Mouse (Mus musculus): ENCODE results near the gene H2-K1. TPM values are rescaled to one million over a fixed set of nuclear protein-coding genes. Genes with fewer than 3 reads are reported as not detected.

The H2-K1 gene
- polyA plus RNA-seq, 1 experiment from 2014 or later: 10.9 TPM

- WGBS: 87% methylated on average over 9 of the region's 9 CpGs
Measured at GRCm38 (mm10) chr17:34035517-34035916, 35.4 kb upstream of the H2-K1 start.

DNA sequence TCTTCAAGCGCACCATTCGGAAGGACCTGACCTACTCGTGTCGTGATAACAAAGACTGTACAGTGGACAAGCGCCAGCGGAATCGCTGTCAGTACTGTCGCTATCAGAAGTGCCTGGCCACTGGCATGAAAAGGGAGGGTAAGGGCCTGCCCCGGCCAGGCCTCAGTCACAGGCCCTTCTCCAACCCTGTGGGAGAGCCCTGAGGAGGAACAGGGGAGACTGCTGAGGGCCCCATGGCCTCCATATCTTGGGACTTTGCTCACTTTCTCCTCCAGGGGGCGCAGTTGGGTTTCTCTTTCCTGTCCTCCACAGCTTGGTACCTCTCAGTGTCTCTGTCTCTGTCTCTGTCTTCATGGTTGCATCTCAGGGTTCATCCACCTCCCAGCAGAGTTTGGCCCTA is 33.9 kb upstream of the H2-K1 start:
- H3K27me3 ChIP-seq (ENCODE audit: control insufficient read depth, insufficient read depth, low read length): no peaks in the 10 kb centered on the region
- no peak overlapping the region for H3K27ac ChIP-seq (ENCODE audit: low read depth, low read length)
- peaks cover 37% of the 10 kb centered on the region for H3K4me1 ChIP-seq (ENCODE audit: control insufficient read depth, insufficient read depth, low read length)
- no peak for ATAC-seq (ENCODE audit: low read depth)
- 81% methylated on average over 9 of the region's 10 CpGs for WGBS
- no peak overlapping the region for H3K4me2 ChIP-seq (ENCODE audit: low read depth, low read length)
- no peak overlapping the region for H3K4me3 ChIP-seq (ENCODE audit: low read depth, low read length)
- H3K9me3 ChIP-seq (ENCODE audit: control insufficient read depth, low read length): no peaks in the 10 kb centered on the region
- H3K9ac ChIP-seq (replicated peaks; ENCODE audit: low read depth, low read length): no peak overlapping the region
- peaks cover 31% of the 10 kb centered on the region; the same call in 1 of the 2 replicates for H3K36me3 ChIP-seq (ENCODE audit: control insufficient read depth, insufficient read depth, low read length)

More at GRCm38 (mm10) chr17:34035517-34035916, 35.4 kb upstream of the H2-K1 start:
- Histone ChIP-seq H3K27ac (ENCODE audit: low read depth, low read length) (no peak overlapping the region), H3K4me1 (ENCODE audit: control insufficient read depth, insufficient read depth, low read length) (peaks cover 27% of the 10 kb centered on the region), H3K9me3 (ENCODE audit: control insufficient read depth, low read length) (no peaks in the 10 kb centered on the region), H3K9ac (replicated peaks; ENCODE audit: low read depth, low read length) (no peak overlapping the region), H3K27me3 (ENCODE audit: control insufficient read depth, insufficient read depth, low read length) (no peaks in the 10 kb centered on the region), H3K4me3 (ENCODE audit: low read depth, low read length) (no peak overlapping the region), H3K36me3 (ENCODE audit: control insufficient read depth, insufficient read depth, low read length) (peaks cover 26% of the 10 kb centered on the region; the same call in 1 of the 2 replicates), H3K4me2 (ENCODE audit: low read depth, low read length) (no peak overlapping the region)
- no peak for ATAC-seq (ENCODE audit: low read depth)

DNA sequence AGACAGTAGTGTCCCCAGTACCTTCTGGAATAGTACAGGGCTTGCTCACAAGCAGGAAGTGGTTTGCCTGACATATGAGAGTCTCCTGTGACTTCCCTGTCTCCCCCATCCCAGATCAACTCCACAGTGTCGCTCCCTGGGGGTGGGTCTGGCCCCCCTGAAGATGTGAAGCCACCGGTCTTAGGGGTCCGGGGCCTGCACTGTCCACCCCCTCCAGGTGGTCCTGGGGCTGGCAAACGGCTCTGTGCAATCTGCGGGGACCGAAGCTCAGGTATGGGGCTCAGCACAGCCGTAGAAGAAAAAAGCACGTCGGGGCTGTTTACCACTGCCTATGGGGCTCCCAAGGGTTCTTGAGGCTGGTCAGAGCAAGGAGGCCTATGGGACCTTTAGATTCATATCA is 33.3 kb upstream of the H2-K1 start:
- Histone ChIP-seq H3K4me3 (ENCODE audit: low read depth, low read length) (no peak overlapping the region), H3K9me3 (ENCODE audit: control insufficient read depth, low read length) (no peaks in the 10 kb centered on the region), H3K27me3 (ENCODE audit: control insufficient read depth, insufficient read depth, low read length) (no peaks in the 10 kb centered on the region), H3K36me3 (ENCODE audit: control insufficient read depth, insufficient read depth, low read length) (peaks cover 37% of the 10 kb centered on the region), H3K27ac (ENCODE audit: low read depth, low read length) (no peak overlapping the region), H3K4me1 (ENCODE audit: control insufficient read depth, insufficient read depth, low read length) (peaks cover 32% of the 10 kb centered on the region), H3K9ac (replicated peaks; ENCODE audit: low read depth, low read length) (no peak overlapping the region), H3K4me2 (ENCODE audit: low read depth, low read length) (no peak overlapping the region; the same call in 1 of the 2 replicates)
- WGBS: 91% methylated on average over 9 of the region's 9 CpGs
- no peak for ATAC-seq (ENCODE audit: low read depth)

DNA sequence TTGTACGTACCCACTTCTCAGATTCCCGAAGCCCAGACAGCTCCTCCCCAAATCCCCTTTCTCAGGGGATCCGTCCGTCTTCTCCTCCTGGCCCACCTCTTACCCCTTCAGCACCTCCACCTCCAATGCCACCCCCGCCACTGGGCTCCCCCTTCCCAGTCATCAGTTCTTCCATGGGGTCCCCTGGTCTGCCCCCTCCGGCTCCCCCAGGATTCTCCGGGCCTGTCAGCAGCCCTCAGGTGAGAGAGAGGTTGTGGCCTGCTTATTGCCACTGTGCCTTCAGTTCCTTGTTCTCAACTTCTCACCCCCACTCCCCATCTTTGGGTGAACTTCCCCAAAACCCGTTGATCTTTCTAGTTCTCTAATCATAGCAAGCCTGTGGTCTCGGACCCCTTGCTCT is 32.7 kb upstream of the H2-K1 start:
- Histone ChIP-seq H3K9me3 (ENCODE audit: control insufficient read depth, low read length) (no peaks in the 10 kb centered on the region), H3K27me3 (ENCODE audit: control insufficient read depth, insufficient read depth, low read length) (no peaks in the 10 kb centered on the region), H3K36me3 (ENCODE audit: control insufficient read depth, insufficient read depth, low read length) (peaks cover 37% of the 10 kb centered on the region), H3K27ac (ENCODE audit: low read depth, low read length) (no peak overlapping the region; the same call in 1 of the 2 replicates), H3K4me3 (ENCODE audit: low read depth, low read length) (peak overlapping the region; percentile 85), H3K4me1 (ENCODE audit: control insufficient read depth, insufficient read depth, low read length) (peaks cover 32% of the 10 kb centered on the region), H3K4me2 (ENCODE audit: low read depth, low read length) (peak overlapping the region; percentile 81), H3K9ac (replicated peaks; ENCODE audit: low read depth, low read length) (peak overlapping the region; percentile 92)
- no peak for ATAC-seq (ENCODE audit: low read depth)
- WGBS: 66% methylated on average over 9 of the region's 9 CpGs

- Histone ChIP-seq H3K9ac (replicated peaks; ENCODE audit: low read depth, low read length) (peak overlapping the region; percentile 92), H3K9me3 (ENCODE audit: control insufficient read depth, low read length) (no peaks in the 10 kb centered on the region), H3K27me3 (ENCODE audit: control insufficient read depth, insufficient read depth, low read length) (no peaks in the 10 kb centered on the region), H3K4me3 (ENCODE audit: low read depth, low read length) (peak overlapping the region; percentile 85), H3K36me3 (ENCODE audit: control insufficient read depth, insufficient read depth, low read length) (peaks cover 34% of the 10 kb centered on the region), H3K4me2 (ENCODE audit: low read depth, low read length) (peak overlapping the region; percentile 81), H3K4me1 (ENCODE audit: control insufficient read depth, insufficient read depth, low read length) (peaks cover 35% of the 10 kb centered on the region), H3K27ac (ENCODE audit: low read depth, low read length) (peak overlapping the region; percentile 98)
- WGBS: under 1% methylated on average over 33 of the region's 48 CpGs
- ATAC-seq (ENCODE audit: low read depth): 0 out of 2 replicates have a peak, but pooled peaks have one; percentile 2
Measured at GRCm38 (mm10) chr17:34032174-34032632, 32.1 kb upstream of the H2-K1 start.

DNA sequence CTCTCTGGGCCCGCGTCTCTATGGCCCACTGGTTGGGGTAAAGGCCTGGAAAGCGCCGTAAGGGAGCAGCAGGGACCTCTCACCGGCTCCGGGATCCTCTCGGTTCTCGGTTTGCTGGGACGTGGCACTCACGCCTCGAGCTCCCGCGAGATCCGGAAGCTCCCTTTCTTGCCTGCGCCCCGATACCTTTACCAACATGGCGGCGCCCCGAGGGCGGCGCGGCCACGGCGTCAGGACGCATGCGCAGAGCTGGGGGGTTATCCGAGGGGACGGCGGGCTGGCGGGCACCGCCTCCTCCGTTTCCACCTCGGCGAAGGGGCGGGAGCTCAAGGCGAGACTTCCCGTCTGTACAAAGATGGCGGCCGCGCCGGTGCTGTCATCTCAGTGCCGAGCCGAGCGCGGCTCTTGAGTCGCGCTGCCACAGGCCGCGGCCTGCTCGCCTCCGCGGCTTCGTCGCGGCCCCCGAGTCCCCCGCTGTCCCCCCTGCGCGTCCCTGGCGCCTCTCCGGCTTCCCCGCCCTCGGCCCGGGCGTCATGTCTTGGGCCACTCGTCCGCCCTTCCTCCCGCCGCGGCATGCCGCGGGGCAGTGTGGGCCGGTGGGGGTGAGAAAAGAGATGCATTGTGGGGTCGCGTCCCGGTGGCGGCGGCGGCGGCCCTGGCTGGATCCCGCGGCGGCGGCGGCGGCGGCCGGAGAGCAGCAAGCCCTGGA is 31.5 kb upstream of the H2-K1 start, which contains the start of the genes Slc39a7 and Rxrb:
Gene Slc39a7 (minus strand): TSS at position 218 of the 709 bp plus-strand sequence.
Gene Rxrb (plus strand): TSS at position 348 of the 709 bp plus-strand sequence.
- Histone ChIP-seq H3K27ac (ENCODE audit: low read depth, low read length) (peak within 1 kb of the TSS; percentile 98), H3K4me3 (ENCODE audit: low read depth, low read length) (peak within 1 kb of the TSS; percentile 85), H3K27me3 (ENCODE audit: control insufficient read depth, insufficient read depth, low read length) (no peaks in the 10 kb centered on the region), H3K4me2 (ENCODE audit: low read depth, low read length) (peak within 1 kb of the TSS; percentile 89), H3K9ac (replicated peaks; ENCODE audit: low read depth, low read length) (peak within 1 kb of the TSS; percentile 92), H3K9me3 (ENCODE audit: control insufficient read depth, low read length) (no peaks in the 10 kb centered on the region), H3K4me1 (ENCODE audit: control insufficient read depth, insufficient read depth, low read length) (peaks cover 41% of the 10 kb centered on the region), H3K36me3 (ENCODE audit: control insufficient read depth, insufficient read depth, low read length) (peaks cover 29% of the 10 kb centered on the region)
- peak; percentile 79 for ATAC-seq (ENCODE audit: low read depth)
- under 1% methylated on average over 62 of the region's 88 CpGs for WGBS

GRCm38 (mm10) chr17:34030861-34031326 is 30.7 kb upstream of the H2-K1 start:
- Histone ChIP-seq H3K9ac (replicated peaks; ENCODE audit: low read depth, low read length) (peak overlapping the region; percentile 92), H3K4me1 (ENCODE audit: control insufficient read depth, insufficient read depth, low read length) (peaks cover 45% of the 10 kb centered on the region), H3K36me3 (ENCODE audit: control insufficient read depth, insufficient read depth, low read length) (peaks cover 21% of the 10 kb centered on the region), H3K4me2 (ENCODE audit: low read depth, low read length) (peak overlapping the region; percentile 89), H3K9me3 (ENCODE audit: control insufficient read depth, low read length) (no peaks in the 10 kb centered on the region), H3K27me3 (ENCODE audit: control insufficient read depth, insufficient read depth, low read length) (no peaks in the 10 kb centered on the region), H3K27ac (ENCODE audit: low read depth, low read length) (peak overlapping the region; percentile 98), H3K4me3 (ENCODE audit: low read depth, low read length) (peak overlapping the region; percentile 85)
- 6% methylated on average over 20 of the region's 20 CpGs for WGBS
- no peak for ATAC-seq (ENCODE audit: low read depth)

- Histone ChIP-seq H3K4me3 (ENCODE audit: low read depth, low read length) (peak overlapping the region; percentile 85), H3K4me1 (ENCODE audit: control insufficient read depth, insufficient read depth, low read length) (peaks cover 52% of the 10 kb centered on the region), H3K27ac (ENCODE audit: low read depth, low read length) (no peak overlapping the region), H3K36me3 (ENCODE audit: control insufficient read depth, insufficient read depth, low read length) (peaks cover 16% of the 10 kb centered on the region), H3K27me3 (ENCODE audit: control insufficient read depth, insufficient read depth, low read length) (no peaks in the 10 kb centered on the region), H3K9ac (replicated peaks; ENCODE audit: low read depth, low read length) (peak overlapping the region; percentile 92), H3K9me3 (ENCODE audit: control insufficient read depth, low read length) (no peaks in the 10 kb centered on the region), H3K4me2 (ENCODE audit: low read depth, low read length) (peak overlapping the region; percentile 89)
- ATAC-seq (ENCODE audit: low read depth): no peak
- WGBS: 78% methylated on average over 21 of the region's 21 CpGs
Measured at GRCm38 (mm10) chr17:34029890-34030595, 29.9 kb upstream of the H2-K1 start.

Data from neural tube, embryonic 14.5 days (tissue).